Mouse (Mus musculus): ENCODE measurements around the gene Dact3.

Dact3 gene

DNA sequence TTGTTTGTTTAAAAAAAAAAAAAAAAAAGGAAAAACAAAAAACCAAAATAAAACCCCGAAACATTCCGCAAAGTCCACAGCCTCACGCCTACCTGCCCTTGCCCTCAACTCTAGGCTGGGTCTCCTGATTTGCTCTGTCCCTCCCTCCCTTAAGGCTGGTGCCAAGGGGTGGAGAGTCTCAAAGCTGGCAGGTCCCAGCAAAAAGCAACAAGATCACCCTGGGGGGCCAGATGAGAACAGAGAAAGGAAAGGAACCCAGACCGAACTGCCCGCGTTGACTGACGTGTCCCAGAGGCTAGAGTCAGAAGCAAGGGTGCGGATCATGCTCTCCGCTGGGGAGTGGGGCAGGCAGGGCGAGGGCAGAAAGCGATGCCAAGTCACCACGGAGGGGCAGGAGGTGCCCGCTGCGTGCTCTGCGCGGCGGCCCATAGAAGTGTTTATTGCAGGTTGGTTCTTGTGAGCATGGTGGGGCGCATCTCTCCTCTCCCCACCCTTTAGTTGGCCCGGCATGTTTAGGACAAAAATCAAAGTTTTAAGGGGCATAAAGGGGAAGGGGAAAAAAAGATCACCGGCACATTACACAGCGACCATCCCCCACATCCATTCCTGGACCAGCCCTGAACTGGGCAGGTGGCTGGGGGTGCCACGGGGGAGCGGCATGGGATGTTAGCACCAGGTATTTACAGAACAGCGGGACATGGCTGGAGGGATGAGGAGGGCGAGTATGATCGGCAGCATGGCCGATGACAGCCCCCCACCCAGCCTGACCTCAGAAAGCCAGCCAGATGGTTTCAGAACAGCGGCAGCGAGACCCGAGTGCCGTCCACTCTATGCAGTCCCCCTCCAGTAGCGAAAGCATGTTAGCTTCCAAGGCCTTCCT lies 40.6 kb downstream of the Dact3 start:
- no peak for DNase-seq (ENCODE audit: extremely low read depth, low read depth)

DNA sequence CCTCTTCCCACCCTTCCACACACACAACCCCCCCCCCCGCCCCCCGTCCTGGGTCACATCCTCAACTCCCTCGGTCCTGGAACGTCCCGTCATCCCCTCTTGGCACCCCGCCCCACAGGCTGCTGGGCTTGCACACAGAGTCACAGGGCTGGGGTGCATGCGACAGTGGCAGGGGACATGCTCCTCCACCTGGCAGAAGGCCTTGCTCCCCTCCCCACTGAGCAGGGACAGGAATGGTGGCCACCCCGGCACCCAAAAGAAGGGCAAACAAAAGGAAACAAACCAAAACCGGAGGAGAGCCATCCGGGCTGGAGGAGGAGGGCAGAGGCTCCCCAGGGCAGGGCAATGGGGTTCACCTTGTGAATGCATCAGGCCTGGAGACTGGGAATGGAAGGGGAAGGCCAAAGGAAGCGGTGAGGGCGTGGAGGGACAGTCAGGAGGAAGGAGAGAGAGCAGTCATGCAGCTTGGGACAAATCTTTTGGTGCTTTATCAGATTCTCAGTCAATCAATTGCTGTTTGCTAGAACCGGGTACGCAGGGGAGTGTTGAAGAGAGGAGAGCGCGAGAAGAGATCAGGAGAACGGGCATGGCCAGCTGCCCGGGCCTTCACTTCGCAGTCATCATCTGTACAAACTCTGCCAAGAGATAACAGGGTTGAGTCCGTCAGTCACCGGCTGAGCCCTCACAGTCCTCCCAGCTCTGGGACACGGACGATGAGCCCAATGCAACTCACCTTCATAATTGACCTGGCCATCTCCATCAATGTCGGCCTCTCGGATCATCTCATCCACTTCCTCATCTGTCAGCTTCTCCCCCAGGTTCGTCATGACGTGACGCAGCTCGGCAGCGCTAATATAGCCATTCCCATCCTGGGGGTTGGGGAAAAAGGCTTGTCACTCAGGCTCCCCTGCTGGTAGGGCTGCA lies 41.5 kb downstream of the Dact3 start:
- DNase-seq (ENCODE audit: extremely low read depth, low read depth): no peak

DNA sequence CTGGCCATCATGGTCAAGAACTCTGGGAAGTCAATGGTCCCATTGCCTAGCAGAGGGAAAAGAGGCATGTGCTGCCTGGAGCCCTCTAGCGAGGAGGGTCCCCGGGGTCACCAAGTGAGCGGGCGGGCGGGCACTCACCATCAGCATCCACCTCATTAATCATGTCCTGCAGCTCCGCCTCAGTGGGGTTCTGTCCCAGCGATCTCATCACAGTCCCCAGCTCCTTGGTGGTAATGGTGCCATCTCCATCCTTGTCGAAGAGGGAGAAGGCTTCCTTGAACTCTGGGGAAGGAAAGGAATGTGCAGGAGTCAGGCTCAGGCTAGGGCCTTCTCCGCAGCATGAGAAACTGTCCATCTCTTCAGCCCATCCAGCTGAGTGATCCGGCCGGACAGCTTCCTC lies 42.3 kb downstream of the Dact3 start:
- no peak for DNase-seq (ENCODE audit: extremely low read depth, low read depth)

DNA sequence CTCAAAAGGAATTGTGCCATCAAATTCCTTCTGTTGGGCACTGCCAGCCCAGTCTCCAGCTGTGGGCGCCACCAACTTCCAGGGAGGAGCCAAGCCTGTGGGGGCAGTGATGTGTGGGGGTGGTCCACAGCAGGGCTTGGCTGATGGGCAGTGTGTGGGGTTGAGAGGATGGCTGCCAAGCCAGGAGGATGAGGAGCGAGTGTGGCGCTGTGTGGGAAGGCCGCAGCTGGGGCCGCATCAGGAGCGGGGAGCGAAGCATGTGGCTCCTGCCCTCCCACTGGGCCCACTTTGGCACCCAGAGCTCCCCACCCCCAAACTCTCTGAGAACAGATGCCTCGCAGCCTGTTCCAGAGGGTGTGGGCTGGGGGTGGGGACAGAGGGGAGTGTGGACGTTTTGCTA lies 42.9 kb downstream of the Dact3 start:
- no peak for DNase-seq (ENCODE audit: extremely low read depth, low read depth)

DNA sequence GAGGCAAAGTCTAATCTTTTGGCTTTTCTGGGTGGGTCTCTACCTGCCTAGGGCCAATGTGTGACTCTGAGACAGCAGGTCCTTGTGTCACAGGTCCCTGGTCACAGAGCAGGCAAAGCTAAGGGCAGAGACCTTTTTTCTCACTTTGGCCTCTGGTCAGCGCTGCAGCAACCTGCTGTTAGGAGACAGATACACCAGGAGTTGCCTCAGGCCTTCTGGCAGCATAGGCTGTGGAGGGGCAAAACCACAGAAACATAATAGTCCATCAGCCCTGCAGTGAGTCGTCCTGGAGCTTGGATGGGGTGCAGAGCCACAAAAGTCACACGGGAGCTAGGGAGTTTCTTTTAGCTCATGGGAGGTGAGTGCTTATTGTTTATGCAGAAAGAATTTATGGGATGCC lies 43.6 kb downstream of the Dact3 start:
- DNase-seq (ENCODE audit: extremely low read depth, low read depth): no peak

DNA sequence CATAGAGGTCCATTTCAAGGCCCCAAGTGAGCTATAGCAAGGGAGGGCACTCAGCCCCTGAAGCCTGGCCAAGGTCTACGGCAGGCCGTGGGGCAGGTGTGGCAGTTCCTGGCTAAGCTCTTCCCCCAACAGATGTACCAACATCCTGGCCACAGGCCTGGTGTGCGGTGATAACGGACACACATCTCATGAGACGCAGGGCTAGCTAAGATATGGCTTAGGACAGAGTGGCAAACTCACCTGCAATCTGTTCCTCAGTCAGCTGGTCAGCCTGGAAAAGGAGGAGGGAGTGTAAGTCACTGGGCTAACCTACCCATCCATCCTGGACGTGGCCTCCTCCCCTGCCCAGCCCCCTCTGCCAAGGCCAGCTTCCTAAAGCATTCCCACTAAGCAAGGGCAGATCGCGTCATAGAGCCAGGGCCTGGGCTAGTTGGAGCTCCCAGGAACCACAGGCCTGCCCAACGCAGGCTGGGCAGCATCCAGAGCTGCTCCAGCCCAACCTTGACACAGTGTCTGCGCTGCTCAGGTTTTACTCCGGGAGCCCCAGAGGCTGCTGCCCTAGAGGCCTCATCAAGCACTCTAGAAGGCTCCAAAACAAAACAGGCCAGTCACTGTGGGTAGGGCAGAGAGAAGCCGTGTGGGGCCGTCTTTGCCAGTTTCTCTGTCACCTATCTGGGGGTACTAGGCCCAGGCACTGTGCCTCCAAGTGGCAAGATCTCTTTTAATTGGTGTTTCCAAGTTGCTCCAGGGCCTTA lies 44.5 kb downstream of the Dact3 start:
- no peak for DNase-seq (ENCODE audit: extremely low read depth, low read depth)

DNA sequence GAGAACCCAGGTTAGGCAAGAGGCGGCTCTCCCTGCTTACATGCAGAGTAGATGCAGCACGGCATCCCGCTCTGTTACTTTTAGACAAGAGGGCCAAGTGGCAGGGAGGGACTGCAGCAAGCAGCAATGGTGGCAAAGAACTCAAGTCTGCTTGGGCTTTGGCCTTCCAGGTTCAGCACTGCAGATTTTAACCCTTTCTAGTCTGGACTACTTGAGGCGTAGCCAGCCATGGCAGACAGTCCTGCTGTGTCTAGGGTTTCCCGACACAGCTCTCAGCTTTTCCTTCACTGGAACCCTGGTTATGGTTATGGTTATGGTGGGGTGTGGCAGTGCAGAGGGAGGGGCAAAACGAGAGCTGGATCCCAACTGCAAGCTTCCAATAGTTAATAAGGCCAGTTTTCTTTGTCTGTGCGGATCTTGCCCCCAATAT lies 45.0 kb downstream of the Dact3 start:
- DNase-seq (ENCODE audit: extremely low read depth, low read depth): no peak

DNA sequence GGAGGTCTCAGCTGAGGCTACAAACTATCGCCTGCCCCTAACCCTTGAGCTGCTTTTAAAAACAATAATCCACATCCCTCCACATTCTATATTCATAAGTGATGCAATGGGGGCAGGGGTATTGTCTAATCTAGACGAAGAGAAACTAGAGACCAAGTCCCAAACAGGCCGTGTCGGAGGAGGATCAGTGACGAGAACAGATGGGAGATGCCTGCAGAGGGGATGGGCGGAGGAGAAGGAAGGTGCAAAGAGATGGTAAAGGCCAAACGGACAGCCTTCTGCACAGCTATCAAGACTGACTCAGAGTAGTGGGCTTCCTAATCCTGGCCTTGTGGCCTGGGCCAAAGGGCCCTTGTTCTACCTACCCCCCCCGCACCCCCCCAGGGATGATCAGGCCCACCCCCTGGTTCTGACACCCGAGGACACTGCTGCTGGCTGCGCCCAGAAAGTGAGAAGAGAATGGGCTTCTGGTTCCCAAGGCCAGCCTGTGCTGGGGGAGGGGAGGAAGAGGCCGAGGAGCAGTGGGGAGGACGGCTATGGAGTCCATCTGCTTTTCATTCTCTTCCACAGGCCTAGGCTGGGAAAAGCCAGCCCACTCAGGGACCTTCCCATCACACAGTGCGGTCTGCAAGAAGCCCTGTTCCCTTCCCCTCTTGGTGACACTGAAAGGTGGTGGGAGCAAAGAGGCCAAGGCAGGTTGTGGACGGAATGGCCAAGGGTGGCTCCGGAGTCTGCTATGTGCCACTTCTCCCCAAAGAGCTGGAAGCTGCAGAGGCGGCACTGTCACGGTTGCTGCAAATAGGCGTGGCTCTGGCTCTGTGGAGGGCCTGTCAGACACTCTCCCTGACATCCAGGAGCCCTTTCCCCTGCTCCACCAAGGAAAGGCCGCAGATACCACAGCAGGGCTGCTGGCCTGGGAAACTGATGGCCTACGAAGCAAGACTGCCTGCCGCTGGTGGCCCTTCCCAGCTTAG lies 46.0 kb downstream of the Dact3 start:
- DNase-seq (ENCODE audit: extremely low read depth, low read depth): no peak

DNA sequence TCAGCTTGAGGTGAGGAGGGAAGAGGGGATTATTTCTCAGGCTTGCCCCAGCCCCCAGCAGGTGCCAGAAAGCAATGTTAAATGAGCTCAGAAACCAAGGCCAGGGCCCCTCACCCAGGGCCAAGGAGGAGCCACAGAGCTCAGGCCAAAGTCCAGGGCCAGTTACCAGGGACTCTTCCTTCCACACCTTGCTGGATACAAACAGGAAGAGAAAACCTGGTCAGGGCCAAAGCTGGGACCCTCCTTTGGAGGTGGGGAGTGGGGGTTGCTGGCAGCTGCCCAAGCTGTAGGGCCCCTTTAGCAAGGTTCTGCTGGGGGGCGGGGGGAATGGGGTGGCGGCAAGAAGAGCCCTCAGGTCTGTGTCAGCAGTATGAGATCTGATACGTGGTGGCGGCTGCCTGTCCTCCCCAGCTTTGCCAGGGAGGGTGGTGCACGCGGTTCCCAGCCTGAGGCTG lies 46.8 kb downstream of the Dact3 start:
- DNase-seq (ENCODE audit: extremely low read depth, low read depth): no peak

DNA sequence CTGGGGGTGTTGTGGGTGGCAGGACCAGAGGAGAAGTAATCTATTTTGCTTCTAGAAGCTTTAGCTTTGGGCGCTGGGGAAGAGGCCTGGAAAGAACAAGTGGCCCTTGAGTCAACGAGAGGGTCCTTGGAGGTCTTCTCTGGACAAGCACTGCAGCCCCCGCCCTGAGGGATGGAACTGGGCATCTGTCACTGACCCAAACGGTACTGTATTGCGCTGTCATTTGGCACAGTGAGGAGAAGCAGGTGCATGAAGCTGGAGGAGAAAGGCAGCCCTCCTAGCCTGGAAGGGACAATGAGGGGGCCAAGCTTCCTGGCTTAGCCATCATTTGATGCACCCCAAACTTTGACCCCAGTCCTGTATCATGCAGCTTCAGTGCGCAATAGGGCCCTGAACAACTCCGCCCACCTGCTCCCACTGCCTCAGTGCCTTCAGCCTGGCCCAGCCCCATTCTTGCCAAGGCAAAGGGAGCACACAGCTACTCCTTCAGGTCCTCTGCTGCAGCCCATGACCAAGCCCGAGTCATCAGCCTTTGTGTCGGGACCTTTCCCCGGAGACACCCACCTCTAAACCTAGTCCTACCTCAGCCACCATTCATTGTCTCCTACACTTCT lies 47.4 kb downstream of the Dact3 start:
- DNase-seq (ENCODE audit: extremely low read depth, low read depth): no peak

DNA sequence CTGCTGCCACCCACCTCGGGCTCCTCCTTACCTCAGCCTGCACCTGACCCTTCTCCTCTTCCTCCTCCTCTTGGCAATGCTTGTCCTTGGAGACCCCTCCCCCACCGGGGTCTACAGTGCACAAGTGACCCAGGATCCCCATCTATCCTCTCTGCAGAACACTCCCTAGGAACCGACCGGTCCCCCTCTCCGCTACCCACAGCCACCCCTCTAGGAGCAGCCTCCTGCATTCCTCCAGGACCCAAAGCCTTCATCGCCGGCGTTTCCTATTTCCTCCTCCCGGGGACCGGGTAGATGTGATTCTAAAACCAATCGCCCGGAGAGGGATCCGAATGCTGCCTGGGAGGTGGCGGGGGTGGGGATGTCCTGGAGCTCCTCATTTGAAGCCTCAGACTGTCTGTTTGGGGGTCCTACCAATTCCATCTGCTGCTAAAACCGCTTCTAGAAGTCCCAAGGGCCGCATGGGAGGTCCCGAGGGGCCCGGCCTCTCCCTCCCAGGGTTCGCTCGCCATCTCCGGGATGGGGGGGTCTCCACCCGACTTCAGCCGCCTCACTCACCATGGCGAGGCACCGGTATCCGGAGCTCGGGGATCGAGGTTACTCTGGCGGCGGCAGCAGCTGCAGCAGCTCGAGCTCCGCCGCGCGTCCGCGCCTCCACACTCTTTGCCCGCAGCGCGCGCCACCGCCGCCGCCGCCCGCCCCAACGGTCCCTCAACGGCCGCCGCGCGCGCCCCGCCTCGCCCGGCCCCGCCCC lies 48.3 kb downstream of the Dact3 start:
- DNase-seq (ENCODE audit: extremely low read depth, low read depth): no peak

DNA sequence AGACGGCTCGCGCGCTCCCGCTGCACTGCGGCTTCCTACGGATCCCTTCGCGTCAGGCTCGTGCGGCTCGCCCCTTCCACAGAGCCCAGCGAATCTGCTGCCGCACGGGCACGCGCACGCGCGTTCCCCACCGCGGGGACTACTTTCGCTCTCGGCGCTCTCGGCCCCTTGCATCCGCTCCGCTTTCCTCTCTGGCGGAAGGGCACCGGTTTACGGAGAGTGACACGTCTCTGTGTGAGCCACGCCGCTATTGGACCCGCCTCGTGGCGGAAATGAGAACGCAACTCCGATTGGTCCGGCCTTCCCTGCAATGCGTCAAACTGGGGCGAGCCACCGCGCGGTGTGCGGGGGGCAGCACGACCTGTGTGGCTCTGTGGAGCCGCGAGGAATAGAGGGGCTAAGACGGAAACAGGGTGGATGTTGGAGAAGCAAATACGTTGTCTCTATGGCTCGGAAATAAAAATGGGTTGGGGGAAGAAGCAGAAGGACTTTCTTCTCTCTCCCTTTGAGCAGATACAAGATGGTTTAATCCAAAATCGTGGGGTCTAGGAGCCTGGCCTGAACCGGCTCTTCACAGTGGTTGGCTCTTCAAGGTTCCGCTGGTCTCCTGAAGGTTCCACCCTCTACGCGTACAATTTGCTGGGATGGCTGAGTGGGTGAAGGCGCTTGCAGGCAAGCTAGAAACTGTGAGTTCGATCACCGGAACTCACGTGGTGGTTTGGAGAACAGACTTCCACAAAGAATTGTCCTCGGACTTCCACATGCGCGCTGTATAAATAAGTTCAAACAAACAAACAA lies 49.1 kb downstream of the Dact3 start, which contains the start of gene Calm3:
Gene Calm3 (minus strand): TSS at position 78 of the 798 bp plus-strand sequence.
- DNase-seq (ENCODE audit: extremely low read depth, low read depth): peak; percentile 99

DNA sequence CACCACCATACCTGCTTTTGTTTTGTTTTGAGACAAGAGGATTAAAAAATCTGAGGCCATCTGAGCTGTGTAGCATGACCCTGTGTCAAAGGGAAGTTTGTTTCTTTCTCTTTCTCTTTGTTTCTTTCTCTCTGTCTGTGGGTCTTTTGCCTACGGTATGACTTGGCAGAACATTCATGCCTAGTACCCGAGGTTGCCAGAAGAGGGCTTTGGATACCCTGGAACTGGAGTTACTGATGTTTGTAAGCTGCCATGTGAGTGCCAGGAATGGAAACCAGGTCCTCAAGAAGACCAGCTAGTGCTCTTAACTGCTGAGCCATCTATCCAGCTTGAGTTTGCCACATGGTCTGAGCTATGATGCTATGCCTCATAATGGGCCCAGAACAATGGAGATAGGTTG lies 53.2 kb downstream of the Dact3 start:
- no peak for DNase-seq (ENCODE audit: extremely low read depth, low read depth)

DNA sequence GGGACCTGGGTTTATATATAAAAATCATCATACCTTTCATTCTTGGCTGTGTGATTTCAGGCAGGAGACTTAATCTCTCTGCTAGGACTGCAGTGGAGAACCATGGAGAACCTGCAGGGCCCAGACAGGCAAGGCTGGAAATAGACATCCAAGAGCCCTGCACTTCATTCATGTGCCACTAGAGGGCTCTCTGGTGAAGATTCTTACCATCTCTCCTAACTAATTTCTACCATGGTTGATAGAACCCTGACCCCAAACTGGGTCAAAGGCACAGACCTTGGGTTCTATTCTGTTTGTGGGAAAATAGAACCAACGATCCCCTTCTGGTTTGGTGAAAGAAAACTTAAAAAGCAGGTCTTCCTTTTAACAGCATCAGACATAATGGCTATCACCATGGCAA lies 55.7 kb downstream of the Dact3 start:
- no peak for DNase-seq (ENCODE audit: extremely low read depth, low read depth)

DNA sequence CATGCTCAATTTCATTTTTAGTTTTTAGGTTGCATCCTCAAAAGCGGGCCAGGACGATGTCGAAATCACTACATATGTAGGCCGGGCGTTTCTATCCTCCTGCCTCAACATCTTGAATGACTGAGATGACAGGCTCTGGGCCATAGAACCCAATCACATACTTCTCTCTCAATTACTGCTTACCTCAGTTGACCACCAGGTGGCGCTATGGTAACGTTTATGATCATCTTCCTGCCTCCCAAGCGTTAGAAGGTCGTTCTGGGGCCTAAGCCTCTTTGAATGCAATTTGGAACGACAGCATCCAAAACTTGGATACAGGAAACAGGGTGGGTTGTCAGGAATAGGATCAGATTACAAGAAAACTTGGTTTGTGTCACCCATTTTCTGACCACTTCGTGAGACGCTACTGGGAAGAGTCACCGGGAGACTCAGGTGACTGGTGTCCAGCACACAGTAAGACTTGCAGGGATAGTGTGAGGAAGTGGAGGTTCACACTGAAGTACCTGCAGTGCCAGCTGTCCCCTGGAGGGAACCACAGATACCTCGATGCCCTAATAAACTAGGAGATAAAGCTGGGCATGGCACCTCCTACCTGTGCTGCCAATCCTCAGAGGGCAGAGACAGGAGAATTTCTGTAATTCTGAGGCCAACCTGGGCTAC lies 57.0 kb downstream of the Dact3 start:
- peak; percentile 79 for DNase-seq (ENCODE audit: extremely low read depth, low read depth)

DNA sequence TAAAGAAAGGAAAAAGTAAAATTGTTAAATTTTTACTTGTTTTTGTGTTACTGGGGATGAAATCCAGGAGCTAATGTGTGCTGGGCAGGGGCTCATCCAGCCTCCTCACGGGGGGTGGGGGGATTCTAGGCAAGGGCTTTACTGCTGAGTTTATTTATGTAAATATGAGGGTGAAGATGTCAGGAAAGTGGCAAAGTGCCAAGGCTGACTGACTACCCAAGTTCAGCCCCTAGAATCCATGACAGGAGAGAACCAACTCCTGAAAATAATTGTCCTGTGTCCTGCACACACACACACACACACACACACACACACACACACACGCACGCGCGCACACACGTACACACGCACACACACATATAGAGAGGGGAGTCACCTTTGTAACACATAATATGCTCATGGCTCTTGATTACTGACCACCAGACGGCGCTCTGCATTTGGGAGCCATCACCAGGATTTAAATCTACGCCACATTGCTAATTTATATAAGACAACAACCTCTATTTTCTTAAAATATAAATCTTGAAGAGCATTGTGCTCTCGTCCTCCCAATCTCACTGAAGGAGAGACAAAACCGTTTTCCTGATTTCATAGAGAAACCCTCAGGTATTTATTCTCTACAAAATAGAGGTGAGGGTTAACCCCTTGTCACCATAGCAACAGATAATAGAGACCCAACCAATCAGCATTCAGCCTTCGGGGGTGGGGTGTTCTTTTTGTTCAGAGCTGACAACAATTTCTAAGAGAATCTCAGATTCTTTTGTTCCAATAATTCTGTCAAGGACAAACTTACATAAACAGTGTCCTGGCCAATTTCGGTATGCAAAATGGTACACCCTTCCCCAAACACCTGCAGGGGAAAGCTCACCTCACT lies 57.8 kb downstream of the Dact3 start:
- DNase-seq (ENCODE audit: extremely low read depth, low read depth): no peak
